Mouse (Mus musculus): ENCODE measurements around the gene Pex1. TPM values are rescaled to one million over a fixed set of nuclear protein-coding genes. Genes with fewer than 3 reads are reported as not detected.

Gene Pex1
- polyA plus RNA-seq (2011; ENCODE audit: insufficient read depth, insufficient read length, low read depth, missing spikeins): 23.4 and 23.7 TPM in 2 replicates

DNA sequence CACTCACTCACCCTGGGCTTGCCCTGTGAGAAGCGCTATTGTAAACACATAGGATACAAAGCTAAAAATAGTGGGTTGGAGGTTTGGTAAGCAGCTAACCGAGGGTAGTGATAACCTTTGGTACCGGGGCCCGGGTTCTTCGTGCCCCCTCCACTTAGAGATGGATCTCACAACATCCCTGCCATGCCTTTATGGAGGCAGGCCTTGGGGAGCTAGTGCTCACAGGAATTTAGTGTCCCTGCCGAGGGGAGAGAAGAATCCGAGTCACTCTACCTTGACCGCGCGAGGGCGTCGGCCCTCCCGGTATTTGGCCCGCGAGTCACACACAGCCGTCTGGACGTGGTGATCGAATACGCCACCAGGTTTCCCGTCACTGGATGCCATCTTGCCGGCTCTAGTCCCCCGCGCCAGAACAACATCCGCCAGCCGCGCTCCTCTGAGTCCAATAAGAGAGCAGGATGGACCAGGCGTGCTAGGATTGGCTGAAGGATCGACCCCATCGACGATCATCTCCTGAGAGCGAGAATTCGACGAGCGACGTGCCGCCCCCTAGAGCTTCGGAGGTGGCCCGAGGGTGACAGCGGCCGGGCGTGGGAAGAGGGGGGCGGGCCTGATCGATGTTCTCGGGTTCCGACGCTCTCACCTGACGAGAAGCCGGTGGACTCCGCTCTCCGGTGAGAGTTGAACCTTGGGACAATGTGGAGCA is at the start of gene Pex1:
Gene Pex1, plus strand, starts transcription at position 374 of the 706 bp plus-strand sequence.
- Histone ChIP-seq H3K36me3 (ENCODE audit: control insufficient read depth, insufficient read depth, low read length, poor library complexity, severe bottlenecking) (peaks cover 6% of the 10 kb centered on the region; the same call in 1 of the 2 replicates), H3K27me3 (ENCODE audit: control insufficient read depth, insufficient read depth, low read length, poor library complexity, severe bottlenecking) (no peaks in the 10 kb centered on the region), H3K9me3 (replicated peaks; ENCODE audit: control insufficient read depth, insufficient read depth, low read length, poor library complexity, severe bottlenecking) (no peaks in the 10 kb centered on the region), H3K4me3 (ENCODE audit: low read depth, low read length) (peak within 1 kb of the TSS; percentile 93), H3K9ac (ENCODE audit: low read depth, poor library complexity, severe bottlenecking) (peak within 1 kb of the TSS; percentile 54), H3K4me1 (ENCODE audit: control insufficient read depth, insufficient read depth, low read length) (no peaks in the 10 kb centered on the region), H3K27ac (ENCODE audit: insufficient read depth, low read length) (no peak within 1 kb of the TSS)
- peak; percentile 52; the same call in 1 of the 2 replicates for TF ChIP-seq EP300 (IDR thresholded peaks at IDR 0.05; ENCODE audit: insufficient read depth, low read depth, low read length)
- TF ChIP-seq POLR2A (IDR thresholded peaks at IDR 0.05; ENCODE audit: insufficient read depth, low read length): no peak
- TF ChIP-seq CTCF (IDR thresholded peaks at IDR 0.05; ENCODE audit: low read depth, low read length): peak; percentile 31

GRCm38 (mm10) chr5:3546226-3546625 is 49.6 kb upstream of the Pex1 start:
- Histone ChIP-seq H3K4me3 (ENCODE audit: low read depth, low read length) (no peak overlapping the region), H3K9me3 (replicated peaks; ENCODE audit: control insufficient read depth, insufficient read depth, low read length, poor library complexity, severe bottlenecking) (no peaks in the 10 kb centered on the region), H3K9ac (ENCODE audit: low read depth, poor library complexity, severe bottlenecking) (no peak overlapping the region), H3K27me3 (ENCODE audit: control insufficient read depth, insufficient read depth, low read length, poor library complexity, severe bottlenecking) (no peaks in the 10 kb centered on the region), H3K36me3 (ENCODE audit: control insufficient read depth, insufficient read depth, low read length, poor library complexity, severe bottlenecking) (peaks cover 6% of the 10 kb centered on the region), H3K27ac (ENCODE audit: insufficient read depth, low read length) (no peak overlapping the region), H3K4me1 (ENCODE audit: control insufficient read depth, insufficient read depth, low read length) (peaks cover 1% of the 10 kb centered on the region)
- TF ChIP-seq POLR2A (IDR thresholded peaks at IDR 0.05; ENCODE audit: insufficient read depth, low read length) (no peak), CTCF (IDR thresholded peaks at IDR 0.05; ENCODE audit: low read depth, low read length) (no peak), EP300 (IDR thresholded peaks at IDR 0.05; ENCODE audit: insufficient read depth, low read depth, low read length) (no peak)

- no peaks in the 10 kb centered on the region for H3K4me1 ChIP-seq (ENCODE audit: control insufficient read depth, insufficient read depth, low read length)
- no peak overlapping the region for H3K27ac ChIP-seq (ENCODE audit: insufficient read depth, low read length)
- no peaks in the 10 kb centered on the region for H3K27me3 ChIP-seq (ENCODE audit: control insufficient read depth, insufficient read depth, low read length, poor library complexity, severe bottlenecking)
- H3K9me3 ChIP-seq (replicated peaks; ENCODE audit: control insufficient read depth, insufficient read depth, low read length, poor library complexity, severe bottlenecking): no peaks in the 10 kb centered on the region
- no peak overlapping the region for H3K4me3 ChIP-seq (ENCODE audit: low read depth, low read length)
- H3K9ac ChIP-seq (ENCODE audit: low read depth, poor library complexity, severe bottlenecking): no peak overlapping the region
- H3K36me3 ChIP-seq (ENCODE audit: control insufficient read depth, insufficient read depth, low read length, poor library complexity, severe bottlenecking): peaks cover 9% of the 10 kb centered on the region
- TF ChIP-seq EP300 (IDR thresholded peaks at IDR 0.05; ENCODE audit: insufficient read depth, low read depth, low read length) (no peak), CTCF (IDR thresholded peaks at IDR 0.05; ENCODE audit: low read depth, low read length) (no peak), POLR2A (IDR thresholded peaks at IDR 0.05; ENCODE audit: insufficient read depth, low read length) (no peak)
Measured at GRCm38 (mm10) chr5:3551481-3551880, 44.4 kb upstream of the Pex1 start.

DNA sequence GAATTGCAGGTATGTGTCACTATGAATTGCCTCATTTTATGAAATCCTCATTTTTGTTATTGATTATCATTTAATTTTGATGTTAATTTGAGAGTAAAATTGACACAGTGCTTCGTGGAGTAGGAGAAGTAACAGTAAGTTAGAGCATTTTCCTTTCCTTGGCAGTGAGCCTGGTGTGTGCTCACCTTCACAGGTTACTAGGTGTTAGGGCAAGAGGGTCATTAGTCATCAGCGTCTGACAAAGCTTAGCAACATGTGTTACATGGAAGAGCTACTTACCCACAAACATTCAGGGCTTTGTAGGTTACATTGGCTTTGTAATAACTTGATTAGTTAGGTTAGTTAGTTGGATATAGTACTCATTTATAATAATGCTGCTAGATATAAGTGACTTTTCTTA is 41.7 kb upstream of the Pex1 start:
- no peaks in the 10 kb centered on the region for H3K4me1 ChIP-seq (ENCODE audit: control insufficient read depth, insufficient read depth, low read length)
- H3K36me3 ChIP-seq (ENCODE audit: control insufficient read depth, insufficient read depth, low read length, poor library complexity, severe bottlenecking): peaks cover 22% of the 10 kb centered on the region
- no peak overlapping the region for H3K27ac ChIP-seq (ENCODE audit: insufficient read depth, low read length)
- H3K27me3 ChIP-seq (ENCODE audit: control insufficient read depth, insufficient read depth, low read length, poor library complexity, severe bottlenecking): no peaks in the 10 kb centered on the region
- no peak for TF ChIP-seq POLR2A (IDR thresholded peaks at IDR 0.05; ENCODE audit: insufficient read depth, low read length)
- no peak for TF ChIP-seq CTCF (IDR thresholded peaks at IDR 0.05; ENCODE audit: low read depth, low read length)
- no peak for TF ChIP-seq EP300 (IDR thresholded peaks at IDR 0.05; ENCODE audit: insufficient read depth, low read depth, low read length)
- no peaks in the 10 kb centered on the region for H3K9me3 ChIP-seq (replicated peaks; ENCODE audit: control insufficient read depth, insufficient read depth, low read length, poor library complexity, severe bottlenecking)
- H3K4me3 ChIP-seq (ENCODE audit: low read depth, low read length): no peak overlapping the region
- no peak overlapping the region for H3K9ac ChIP-seq (ENCODE audit: low read depth, poor library complexity, severe bottlenecking)

DNA sequence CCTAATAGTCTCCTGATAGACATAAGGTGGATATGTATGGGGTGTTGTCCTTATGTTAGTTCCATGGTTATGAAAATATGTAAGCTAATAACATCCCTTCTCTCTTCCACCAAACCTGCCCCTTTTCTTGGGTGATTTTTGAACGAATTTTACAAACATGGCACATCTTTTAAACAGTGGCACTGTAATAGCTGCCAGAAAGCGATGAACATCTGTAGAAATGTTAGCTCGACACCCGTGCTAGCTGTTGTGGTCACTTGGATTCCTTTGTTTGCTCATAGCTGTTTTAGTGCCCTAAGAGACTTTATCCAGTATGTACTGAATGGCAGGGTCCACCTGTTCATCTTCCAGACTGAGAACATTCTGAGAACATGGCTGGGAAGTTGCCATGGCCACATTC is 24.6 kb upstream of the Pex1 start, which contains the start of gene 1700109H08Rik:
Gene 1700109H08Rik, plus strand, starts transcription at position 301 of the 400 bp plus-strand sequence.
- Histone ChIP-seq H3K27ac (ENCODE audit: insufficient read depth, low read length) (no peak within 1 kb of the TSS), H3K4me3 (ENCODE audit: low read depth, low read length) (no peak within 1 kb of the TSS), H3K27me3 (ENCODE audit: control insufficient read depth, insufficient read depth, low read length, poor library complexity, severe bottlenecking) (no peaks in the 10 kb centered on the region), H3K9ac (ENCODE audit: low read depth, poor library complexity, severe bottlenecking) (no peak within 1 kb of the TSS), H3K4me1 (ENCODE audit: control insufficient read depth, insufficient read depth, low read length) (no peaks in the 10 kb centered on the region), H3K36me3 (ENCODE audit: control insufficient read depth, insufficient read depth, low read length, poor library complexity, severe bottlenecking) (peaks cover 50% of the 10 kb centered on the region), H3K9me3 (replicated peaks; ENCODE audit: control insufficient read depth, insufficient read depth, low read length, poor library complexity, severe bottlenecking) (peaks cover 11% of the 10 kb centered on the region)
- no peak for TF ChIP-seq CTCF (IDR thresholded peaks at IDR 0.05; ENCODE audit: low read depth, low read length)
- no peak for TF ChIP-seq EP300 (IDR thresholded peaks at IDR 0.05; ENCODE audit: insufficient read depth, low read depth, low read length)
- no peak for TF ChIP-seq POLR2A (IDR thresholded peaks at IDR 0.05; ENCODE audit: insufficient read depth, low read length)

DNA sequence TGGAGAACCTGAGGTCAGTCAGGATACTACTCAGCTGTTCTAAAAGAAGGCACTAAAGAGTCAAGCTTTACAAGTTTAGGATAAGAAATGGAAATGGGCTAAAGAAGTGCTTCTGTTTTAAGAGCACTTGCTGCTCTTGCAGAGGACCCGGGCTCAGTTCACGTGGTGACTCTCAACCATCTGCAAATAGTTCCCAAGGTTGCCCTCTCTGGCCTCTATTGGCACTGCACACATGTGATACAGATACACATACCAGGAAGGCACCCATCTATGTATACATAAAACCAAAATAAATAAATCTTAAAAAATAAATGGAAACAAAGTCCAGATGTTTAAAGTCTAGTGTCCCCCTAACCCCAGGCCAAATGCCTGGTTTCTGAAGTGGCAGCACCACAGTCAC is 21.0 kb upstream of the Pex1 start:
- no peak overlapping the region for H3K4me3 ChIP-seq (ENCODE audit: low read depth, low read length)
- TF ChIP-seq EP300 (IDR thresholded peaks at IDR 0.05; ENCODE audit: insufficient read depth, low read depth, low read length): no peak
- no peak for TF ChIP-seq POLR2A (IDR thresholded peaks at IDR 0.05; ENCODE audit: insufficient read depth, low read length)
- TF ChIP-seq CTCF (IDR thresholded peaks at IDR 0.05; ENCODE audit: low read depth, low read length): no peak
- no peaks in the 10 kb centered on the region for H3K4me1 ChIP-seq (ENCODE audit: control insufficient read depth, insufficient read depth, low read length)
- H3K27ac ChIP-seq (ENCODE audit: insufficient read depth, low read length): no peak overlapping the region
- no peak overlapping the region for H3K9ac ChIP-seq (ENCODE audit: low read depth, poor library complexity, severe bottlenecking)
- H3K9me3 ChIP-seq (replicated peaks; ENCODE audit: control insufficient read depth, insufficient read depth, low read length, poor library complexity, severe bottlenecking): peaks cover 11% of the 10 kb centered on the region
- H3K27me3 ChIP-seq (ENCODE audit: control insufficient read depth, insufficient read depth, low read length, poor library complexity, severe bottlenecking): no peaks in the 10 kb centered on the region
- peaks cover 49% of the 10 kb centered on the region for H3K36me3 ChIP-seq (ENCODE audit: control insufficient read depth, insufficient read depth, low read length, poor library complexity, severe bottlenecking)
